Mouse (Mus musculus) left cerebral cortex, adult 2 months (tissue): ENCODE measurements around the gene March1. TPM values are rescaled to one million over a fixed set of nuclear protein-coding genes. Genes with fewer than 3 reads are reported as not detected.

Source experiments
- DNase-seq, 2 experiments: peaks; one replicate each; pipeline ENCODE4 v3.0.0; 2021 to 2022; ENCODE audit warnings: low spot score in 2 of 2, mixed read lengths in 1 of 2; ENCODE audit errors: extremely low spot score in 1 of 2
- H3K27ac ChIP-seq: fragments of 200-600 bp; 2 replicates; pipeline ENCODE4 v1.8.1; 2022
- H3K4me3 ChIP-seq: fragments of 200-600 bp; 2 replicates; pipeline ENCODE4 v1.8.1; 2022
- CTCF ChIP-seq: fragments of 200-600 bp; IDR thresholded peaks from 2 replicates; pipeline ENCODE4 v1.8.1; 2022; ENCODE audit warnings: antibody characterized with exemption, mild to moderate bottlenecking, moderate library complexity
- intact Hi-C: fragments of 180-260 bp; cut with DNase I; formaldehyde crosslinking; loops from one replicate; pipeline ENCODE4 v1.15.1; 2025
- total RNA-seq, 2 experiments: library from RNA; stranded (reverse); gene quantifications; 2 replicates each; pipeline ENCODE4 v1.2.3; 2021

March1 gene
- total RNA-seq, 2 experiments from 2014 or later: 37.0 to 41.5 TPM

GRCm38 (mm10) chr8:66034429-66034828, 416.7 kb downstream of the March1 start:
- Histone ChIP-seq H3K27ac (peak overlapping the region; percentile 42), H3K4me3 (no peak overlapping the region)
- TF ChIP-seq CTCF: no peak
- DNase-seq: no peak
- intact Hi-C loops: loop anchor here (2.0 kb wide), 1 partner anchor 124 kb away; no protein-coding TSS in a partner anchor

GRCm38 (mm10) chr8:66094152-66094551, 476.5 kb downstream of the March1 start:
- DNase-seq: no peak
- H3K27ac ChIP-seq: peak overlapping the region; percentile 36; the same call in 1 of the 2 replicates
- no peak overlapping the region for H3K4me3 ChIP-seq
- no peak for TF ChIP-seq CTCF
- intact Hi-C loops: no loop called here

GRCm38 (mm10) chr8:66098148-66098547, 480.4 kb downstream of the March1 start:
- Histone ChIP-seq H3K4me3 (no peak overlapping the region), H3K27ac (no peak overlapping the region)
- intact Hi-C loops: no loop called here
- no peak for DNase-seq
- TF ChIP-seq CTCF: no peak

GRCm38 (mm10) chr8:66119294-66119693, 501.6 kb downstream of the March1 start:
- H3K27ac ChIP-seq: no peak overlapping the region
- no peak for TF ChIP-seq CTCF
- no peak for DNase-seq
- intact Hi-C loops: no loop called here
- no peak overlapping the region for H3K4me3 ChIP-seq

- no peak for DNase-seq
- Histone ChIP-seq H3K27ac (peak overlapping the region; percentile 74), H3K4me3 (no peak overlapping the region)
- intact Hi-C loops: loop anchor here (2.0 kb wide), 1 partner anchor 125 kb away; no protein-coding TSS in a partner anchor
- no peak for TF ChIP-seq CTCF
These were observed 541.9 kb downstream of the March1 start for GRCm38 (mm10) chr8:66159648-66160047.

- intact Hi-C loops: no loop called here
- DNase-seq: no peak
- H3K27ac ChIP-seq: peak overlapping the region; percentile 62; the same call in 1 of the 2 replicates
- TF ChIP-seq CTCF: no peak
- H3K4me3 ChIP-seq: no peak overlapping the region
These were observed 549.1 kb downstream of the March1 start for GRCm38 (mm10) chr8:66166835-66167234.

- no peak for TF ChIP-seq CTCF
- Histone ChIP-seq H3K27ac (peak overlapping the region; percentile 62), H3K4me3 (no peak overlapping the region)
- no peak for DNase-seq
- intact Hi-C loops: no loop called here
These were observed 549.9 kb downstream of the March1 start for GRCm38 (mm10) chr8:66167405-66168173.

GRCm38 (mm10) chr8:66179336-66179735, 561.6 kb downstream of the March1 start:
- no peak for DNase-seq
- Histone ChIP-seq H3K27ac (no peak overlapping the region), H3K4me3 (no peak overlapping the region)
- TF ChIP-seq CTCF: no peak
- intact Hi-C loops: no loop called here

GRCm38 (mm10) chr8:66181265-66181664, 563.6 kb downstream of the March1 start:
- TF ChIP-seq CTCF: no peak
- no peak overlapping the region for H3K4me3 ChIP-seq
- no peak for DNase-seq
- H3K27ac ChIP-seq: no peak overlapping the region
- intact Hi-C loops: no loop called here

GRCm38 (mm10) chr8:66182257-66182656, 564.6 kb downstream of the March1 start:
- no peak overlapping the region for H3K27ac ChIP-seq
- intact Hi-C loops: no loop called here
- H3K4me3 ChIP-seq: no peak overlapping the region
- no peak for DNase-seq
- TF ChIP-seq CTCF: no peak

- no peak for TF ChIP-seq CTCF
- Histone ChIP-seq H3K27ac (no peak overlapping the region), H3K4me3 (no peak overlapping the region)
- intact Hi-C loops: no loop called here
- no peak for DNase-seq
These were observed 565.8 kb downstream of the March1 start for GRCm38 (mm10) chr8:66183454-66183853.

- intact Hi-C loops: no loop called here
- no peak overlapping the region for H3K4me3 ChIP-seq
- no peak for DNase-seq
- no peak overlapping the region for H3K27ac ChIP-seq
- TF ChIP-seq CTCF: no peak
These were observed 567.5 kb downstream of the March1 start for GRCm38 (mm10) chr8:66185226-66185625.

- intact Hi-C loops: no loop called here
These were observed 576.7 kb downstream of the March1 start for GRCm38 (mm10) chr8:66194416-66194815.

More at GRCm38 (mm10) chr8:66194416-66194815, 576.7 kb downstream of the March1 start:
- H3K27ac ChIP-seq: no peak overlapping the region
- H3K4me3 ChIP-seq: no peak overlapping the region
- no peak for DNase-seq
- TF ChIP-seq CTCF: no peak
